Mouse (Mus musculus) myocyte (in vitro differentiated cells): ENCODE results near the gene Pla2g2d. TPM values are rescaled to one million over a fixed set of nuclear protein-coding genes. Genes with fewer than 3 reads are reported as not detected.

ENCODE experiments used
- H3K27me3 ChIP-seq: one replicate; pipeline ENCODE4 v1.6.1; 2011; ENCODE audit not compliant: control insufficient read depth, insufficient read depth, insufficient read length
- H3K36me3 ChIP-seq: one replicate; pipeline ENCODE4 v1.6.1; 2011; ENCODE audit not compliant: control insufficient read depth, insufficient read depth
- H3K4me2 ChIP-seq: one replicate; pipeline ENCODE4 v1.6.1; 2011; ENCODE audit warnings: low read depth, control low read depth
- H3K4me3 ChIP-seq: one replicate; pipeline ENCODE4 v1.5.1; 2011; ENCODE audit warnings: mild to moderate bottlenecking, control low read depth, moderate library complexity
- H3K79me2 ChIP-seq: one replicate; pipeline ENCODE4 v1.6.1; 2011; ENCODE audit not compliant: control insufficient read depth, insufficient read depth
- H3ac ChIP-seq: one replicate; pipeline ENCODE4 v1.6.1; 2011; ENCODE audit not compliant: control insufficient read depth, insufficient read length
- CEBPB ChIP-seq: IDR thresholded peaks from 2 replicates; pipeline ENCODE4 v1.6.1; 2011; ENCODE audit warnings: mild to moderate bottlenecking, moderate library complexity; ENCODE audit not compliant: poor library complexity, insufficient read depth, severe bottlenecking
- E2F4 ChIP-seq: IDR thresholded peaks from one replicate; pipeline ENCODE4 v1.6.1; 2011; ENCODE audit warnings: mild to moderate bottlenecking, control low read depth, moderate library complexity; ENCODE audit not compliant: insufficient read depth
- MAX ChIP-seq: IDR thresholded peaks from one replicate; pipeline ENCODE4 v1.6.1; 2011; ENCODE audit warnings: low read depth, mild to moderate bottlenecking, control low read depth
- MYOD1 ChIP-seq, 3 experiments: IDR thresholded peaks; one replicate each; pipeline ENCODE4 v1.6.1; 2011; ENCODE audit warnings: control low read depth in 2 of 3, low read depth in 2 of 3, mild to moderate bottlenecking in 2 of 3, moderate library complexity in 1 of 3; ENCODE audit not compliant: insufficient read length in 2 of 3, control insufficient read depth in 1 of 3
- MYOG ChIP-seq, 3 experiments: IDR thresholded peaks; one replicate each; pipeline ENCODE4 v1.6.1; 2011; ENCODE audit warnings: control low read depth in 2 of 3, low read depth in 2 of 3, mild to moderate bottlenecking in 2 of 3; ENCODE audit not compliant: insufficient read length in 2 of 3, control insufficient read depth in 1 of 3, insufficient read depth in 1 of 3
- POLR2A ChIP-seq: IDR thresholded peaks from one replicate; pipeline ENCODE4 v1.6.1; 2011; ENCODE audit warnings: low read depth, mild to moderate bottlenecking, control low read depth, moderate library complexity; ENCODE audit not compliant: insufficient read length
- POLR2AphosphoS2 ChIP-seq: IDR thresholded peaks from one replicate; pipeline ENCODE4 v1.6.1; 2011; ENCODE audit warnings: low read depth, control low read depth; ENCODE audit not compliant: insufficient read length
- REST ChIP-seq: IDR thresholded peaks from one replicate; pipeline ENCODE4 v1.6.1; 2011; ENCODE audit warnings: mild to moderate bottlenecking, control low read depth, moderate library complexity; ENCODE audit not compliant: insufficient read depth, insufficient read length
- SRF ChIP-seq: IDR thresholded peaks from one replicate; pipeline ENCODE4 v1.6.1; 2011; ENCODE audit warnings: low read depth; ENCODE audit not compliant: control insufficient read depth, insufficient read length
- TCF12 ChIP-seq: IDR thresholded peaks from one replicate; pipeline ENCODE4 v1.6.1; 2011; ENCODE audit warnings: mild to moderate bottlenecking, control low read depth; ENCODE audit not compliant: poor library complexity, insufficient read depth, severe bottlenecking
- TCF3 ChIP-seq: IDR thresholded peaks from one replicate; pipeline ENCODE4 v1.6.1; 2011; ENCODE audit warnings: low read depth, control low read depth; ENCODE audit not compliant: insufficient read length
- USF1 ChIP-seq: IDR thresholded peaks from one replicate; pipeline ENCODE4 v1.6.1; 2011; ENCODE audit warnings: low read depth, mild to moderate bottlenecking, control low read depth, moderate library complexity
- polyA plus RNA-seq: library from polyadenylated mRNA; unstranded; fragments of >200 nt; fragmentation: generic; extraction: Trizol; gene quantifications from one replicate; pipeline ENCODE4 v1.2.1, GENCODE M21; 2012; ENCODE audit warnings: missing spikeins

Pla2g2d gene
- polyA plus RNA-seq, 1 experiment, result 0.05 TPM

DNA sequence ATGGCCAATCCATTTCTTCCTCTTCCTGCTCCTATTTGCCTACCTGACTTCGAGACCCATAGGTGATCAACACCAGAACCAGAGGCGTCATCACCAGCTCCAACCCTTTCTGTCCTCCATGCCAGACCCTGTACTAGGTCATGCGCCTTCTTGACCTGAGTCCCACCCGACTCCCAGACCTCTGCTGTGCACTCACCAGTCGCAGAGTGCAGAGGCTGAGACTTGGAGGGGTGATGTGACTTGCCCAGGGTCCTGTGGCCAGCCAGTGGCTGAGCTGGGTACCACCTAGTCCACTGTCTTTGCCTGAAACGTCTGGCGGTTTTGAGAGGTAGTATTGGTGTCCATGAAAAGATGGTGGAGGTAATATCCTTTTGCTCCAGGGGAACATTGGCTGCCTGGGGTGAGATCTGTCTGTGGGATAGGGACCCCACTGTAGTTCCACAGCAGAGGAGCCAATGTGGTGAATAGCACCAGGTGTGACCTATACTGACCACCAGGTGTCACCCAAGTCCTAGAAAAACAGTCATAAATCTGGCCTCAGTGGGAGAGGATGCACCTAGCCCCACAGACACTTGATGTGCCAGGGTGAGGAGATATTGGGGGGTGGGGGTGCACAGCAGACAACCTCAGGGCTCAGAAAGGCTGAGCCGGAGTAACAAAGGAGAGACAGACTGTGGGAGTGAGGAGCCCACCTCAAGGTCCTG is 27.0 kb upstream of the Pla2g2d start:
- Histone ChIP-seq H3K27me3 (peaks cover 8% of the 10 kb centered on the region), H3K4me2 (no peak overlapping the region), H3K36me3 (no peaks in the 10 kb centered on the region), H3K4me3 (no peak overlapping the region), H3ac (no peak overlapping the region), H3K79me2 (no peaks in the 10 kb centered on the region)
- TF ChIP-seq SRF (no peak), REST (no peak), MYOG (IDR thresholded peaks at IDR 0.05; ENCODE audit: control insufficient read depth in 1 of 3, insufficient read depth in 1 of 3, insufficient read length in 2 of 3, low read depth in 2 of 3) (no peak), TCF12 (no peak), MAX (no peak)

DNA sequence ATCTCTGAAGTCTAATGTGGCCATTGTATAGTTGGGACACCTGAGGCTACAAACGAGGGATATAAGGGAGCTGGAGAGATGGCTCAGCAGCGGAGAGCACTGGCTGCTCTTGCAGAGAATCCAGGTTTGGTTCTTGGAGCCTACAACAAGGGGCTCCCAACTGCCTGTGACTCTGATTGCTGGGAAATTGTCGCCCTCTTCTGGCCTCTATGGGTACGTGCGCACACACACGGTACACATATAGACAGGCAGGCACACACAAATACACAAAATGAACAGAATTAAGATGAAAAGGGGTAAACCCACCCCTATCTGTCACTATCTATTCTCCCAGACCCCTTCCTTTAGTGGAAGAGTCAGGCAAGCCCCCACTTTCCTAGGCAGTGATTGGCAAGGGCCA is 22.9 kb upstream of the Pla2g2d start:
- peaks cover 4% of the 10 kb centered on the region for H3K27me3 ChIP-seq
- H3ac ChIP-seq, result no peak overlapping the region
- TF ChIP-seq MYOG (IDR thresholded peaks at IDR 0.05; ENCODE audit: control insufficient read depth in 1 of 3, insufficient read depth in 1 of 3, insufficient read length in 2 of 3, low read depth in 2 of 3) (no peak), TCF12 (no peak), MAX (no peak), POLR2AphosphoS2 (no peak), TCF3 (no peak), SRF (no peak), POLR2A (no peak), E2F4 (no peak), REST (no peak), MYOD1 (IDR thresholded peaks at IDR 0.05; ENCODE audit: control insufficient read depth in 1 of 3, insufficient read length in 2 of 3, low read depth in 2 of 3) (no peak), CEBPB (no peak), USF1 (no peak)
- H3K79me2 ChIP-seq, result no peaks in the 10 kb centered on the region
- no peak overlapping the region for H3K4me2 ChIP-seq
- H3K4me3 ChIP-seq, result no peak overlapping the region
- no peaks in the 10 kb centered on the region for H3K36me3 ChIP-seq

DNA sequence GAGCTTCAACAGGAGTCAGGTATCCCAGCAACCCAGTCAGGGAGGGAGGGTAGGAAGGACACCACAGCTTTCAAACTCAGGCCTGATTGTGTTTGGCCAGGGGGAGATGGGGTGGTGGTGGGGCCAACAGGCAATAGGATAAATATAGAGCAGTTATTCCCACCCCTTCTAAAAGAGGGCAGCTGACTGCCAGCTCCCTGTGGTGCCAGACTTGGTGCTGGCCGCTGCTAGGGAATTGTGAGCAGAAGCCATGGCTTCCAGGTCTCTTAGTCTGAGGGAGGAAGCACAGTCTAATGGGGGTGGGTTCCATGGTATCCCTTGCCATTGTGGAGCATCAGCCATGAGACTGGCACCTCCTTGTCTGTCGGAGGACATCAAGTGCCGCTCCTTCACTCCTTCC is 21.9 kb upstream of the Pla2g2d start:
- Histone ChIP-seq H3ac (no peak overlapping the region), H3K27me3 (peaks cover 4% of the 10 kb centered on the region), H3K4me3 (no peak overlapping the region), H3K4me2 (no peak overlapping the region), H3K79me2 (no peaks in the 10 kb centered on the region), H3K36me3 (no peaks in the 10 kb centered on the region)
- TF ChIP-seq E2F4 (no peak), POLR2A (no peak), SRF (no peak), MAX (no peak), REST (no peak), TCF3 (no peak), USF1 (no peak), MYOG (IDR thresholded peaks at IDR 0.05; ENCODE audit: control insufficient read depth in 1 of 3, insufficient read depth in 1 of 3, insufficient read length in 2 of 3, low read depth in 2 of 3) (no peak), TCF12 (no peak), POLR2AphosphoS2 (no peak), MYOD1 (IDR thresholded peaks at IDR 0.05; ENCODE audit: control insufficient read depth in 1 of 3, insufficient read length in 2 of 3, low read depth in 2 of 3) (no peak), CEBPB (no peak)

DNA sequence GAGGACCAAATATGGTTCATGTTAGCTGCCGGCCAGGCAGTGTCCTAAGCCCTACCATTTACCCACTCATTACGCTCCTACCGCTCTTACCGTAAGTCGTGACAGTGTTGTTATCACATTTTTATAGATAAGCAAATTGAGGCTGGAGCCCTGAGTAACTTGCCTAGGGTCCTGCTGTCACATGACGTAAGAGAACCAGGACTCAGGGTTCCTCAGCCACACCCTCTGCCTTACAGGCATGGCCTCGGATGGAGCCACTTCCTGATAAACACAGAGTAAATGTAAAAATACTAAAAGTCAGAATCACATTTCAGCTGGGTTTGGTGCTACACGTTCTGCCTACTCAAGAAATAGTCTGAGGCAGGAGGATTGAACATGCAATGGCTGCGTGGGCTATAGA is 21.1 kb upstream of the Pla2g2d start:
- TF ChIP-seq TCF12, result no peak
- TF ChIP-seq CEBPB, result no peak
- TF ChIP-seq MAX, result no peak
- no peak for TF ChIP-seq POLR2A
- TF ChIP-seq MYOD1 (IDR thresholded peaks at IDR 0.05; ENCODE audit: control insufficient read depth in 1 of 3, insufficient read length in 2 of 3, low read depth in 2 of 3), result no peak
- Histone ChIP-seq H3ac (no peak overlapping the region), H3K36me3 (no peaks in the 10 kb centered on the region), H3K27me3 (peaks cover 4% of the 10 kb centered on the region), H3K4me3 (no peak overlapping the region), H3K79me2 (no peaks in the 10 kb centered on the region), H3K4me2 (no peak overlapping the region)

DNA sequence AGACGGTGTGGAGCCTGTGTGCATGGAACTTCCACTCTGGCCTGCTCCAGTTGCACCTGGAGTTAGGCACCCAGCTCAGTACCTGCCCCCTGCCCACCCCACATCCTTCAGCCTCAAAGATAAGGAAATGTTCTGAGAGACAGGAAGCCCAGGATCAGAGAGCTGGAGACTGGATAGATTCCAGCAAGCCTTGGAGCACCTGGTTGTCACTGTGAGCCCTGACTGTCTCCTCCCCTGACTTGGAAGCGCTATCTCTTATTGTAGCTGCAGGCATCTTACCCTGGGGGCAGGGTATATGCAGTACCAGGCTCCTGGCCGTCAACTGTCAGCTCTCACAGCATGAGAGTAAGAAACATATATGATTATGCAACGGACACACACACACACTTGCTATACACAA is 20.1 kb upstream of the Pla2g2d start:
- Histone ChIP-seq H3K79me2 (no peaks in the 10 kb centered on the region), H3K4me2 (no peak overlapping the region), H3K36me3 (no peaks in the 10 kb centered on the region), H3K4me3 (no peak overlapping the region), H3K27me3 (peaks cover 4% of the 10 kb centered on the region), H3ac (no peak overlapping the region)
- TF ChIP-seq E2F4 (no peak), POLR2A (no peak), CEBPB (no peak), TCF12 (no peak), USF1 (no peak), MYOG (IDR thresholded peaks at IDR 0.05; ENCODE audit: control insufficient read depth in 1 of 3, insufficient read depth in 1 of 3, insufficient read length in 2 of 3, low read depth in 2 of 3) (no peak)
